Mouse (Mus musculus): ENCODE results near the gene Stat2. TPM values are rescaled to one million over a fixed set of nuclear protein-coding genes. Genes with fewer than 3 reads are reported as not detected.

Stat2 gene
- polyA plus RNA-seq, 1 experiment = 9.1 TPM

DNA sequence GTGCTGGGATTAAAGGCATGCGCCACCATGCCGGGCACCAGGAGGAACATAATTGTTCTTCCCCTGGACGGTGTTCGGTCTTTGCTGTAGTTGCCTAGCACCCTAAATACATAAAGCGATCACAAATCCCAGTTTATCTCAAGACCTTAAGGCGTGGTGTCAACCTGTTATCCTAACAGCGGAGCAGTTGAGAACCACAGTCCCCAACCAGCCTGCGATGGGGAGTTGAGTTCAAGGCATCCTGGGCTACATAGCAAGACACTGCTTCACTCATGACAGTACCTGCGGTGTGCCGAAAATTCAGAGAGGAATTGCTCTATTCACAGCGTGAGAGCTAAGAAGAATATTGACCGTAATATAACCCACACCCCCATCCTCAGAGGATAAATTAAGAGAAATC, 51.3 kb downstream of the Stat2 start:
- no peak for TF ChIP-seq GATA1 (IDR thresholded peaks at IDR 0.05; ENCODE audit: low read length)

DNA sequence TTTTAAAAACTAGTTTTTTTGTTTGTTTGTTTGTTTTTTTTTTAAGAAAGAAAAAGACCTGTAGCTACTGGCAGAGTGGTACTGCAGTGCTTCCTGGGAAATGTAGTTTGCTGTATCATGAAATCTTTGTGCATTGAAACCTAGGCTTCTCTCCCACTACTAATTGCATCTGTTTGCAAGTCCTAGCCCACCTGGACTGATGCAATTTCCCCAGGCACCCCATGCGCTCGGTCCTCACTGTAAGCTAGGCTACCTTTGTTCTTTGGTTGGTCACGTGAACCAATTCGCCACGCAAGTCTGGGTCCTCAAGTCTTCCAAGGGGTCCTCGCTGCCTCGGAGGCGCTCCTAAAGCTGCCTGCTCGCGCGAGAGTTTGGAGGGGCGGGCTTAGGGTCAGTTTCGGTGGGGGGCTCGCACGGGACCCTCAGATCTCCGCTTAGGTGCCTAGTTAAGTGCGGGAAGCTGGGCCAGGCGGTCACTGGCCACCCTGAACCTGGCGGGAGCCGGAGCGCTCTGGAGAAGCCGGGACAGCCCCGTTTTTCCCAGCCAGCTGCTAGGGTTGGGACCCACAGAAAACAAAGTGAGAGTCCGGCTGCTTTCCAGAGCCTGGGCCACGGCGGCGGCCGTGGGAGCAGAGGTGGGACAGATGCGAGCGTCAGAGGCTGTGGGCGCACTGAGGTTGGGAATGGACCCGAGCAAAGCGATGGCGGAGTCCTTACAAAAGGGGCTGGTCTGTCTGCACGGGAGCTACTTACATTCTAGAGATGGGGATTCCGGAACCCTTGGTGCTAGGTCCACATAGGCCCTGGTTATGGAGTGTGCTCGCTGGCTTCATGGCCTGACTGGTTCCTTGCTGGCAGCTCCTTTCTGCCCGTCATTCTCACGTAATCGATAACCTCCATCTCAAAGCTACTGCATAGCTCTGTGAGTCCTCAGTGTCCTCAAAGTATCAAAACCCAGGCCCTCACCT, 52.1 kb downstream of the Stat2 start, which contains the start of gene Cnpy2:
Gene Cnpy2, plus strand, starts transcription at position 319 of the 968 bp plus-strand sequence.
- no peak for TF ChIP-seq GATA1 (IDR thresholded peaks at IDR 0.05; ENCODE audit: low read length)

DNA sequence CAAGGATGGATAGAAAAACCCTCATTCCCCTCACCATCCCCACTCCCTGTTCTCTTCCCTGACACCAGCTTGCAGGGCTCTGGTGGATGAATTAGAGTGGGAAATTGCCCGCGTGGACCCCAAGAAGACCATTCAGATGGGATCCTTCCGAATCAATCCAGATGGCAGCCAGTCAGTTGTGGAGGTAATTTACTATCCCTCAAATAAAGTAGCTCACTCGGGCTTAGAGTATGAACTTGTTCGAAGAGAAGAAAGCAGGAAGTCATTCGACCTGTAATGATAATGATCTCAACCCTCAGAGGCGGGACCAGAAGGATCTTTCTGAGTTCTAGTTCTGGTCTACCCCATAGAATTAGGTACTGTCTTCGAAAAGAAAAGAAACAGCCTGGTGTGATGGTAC, 53.2 kb downstream of the Stat2 start:
- no peak for TF ChIP-seq GATA1 (IDR thresholded peaks at IDR 0.05; ENCODE audit: low read length)

DNA sequence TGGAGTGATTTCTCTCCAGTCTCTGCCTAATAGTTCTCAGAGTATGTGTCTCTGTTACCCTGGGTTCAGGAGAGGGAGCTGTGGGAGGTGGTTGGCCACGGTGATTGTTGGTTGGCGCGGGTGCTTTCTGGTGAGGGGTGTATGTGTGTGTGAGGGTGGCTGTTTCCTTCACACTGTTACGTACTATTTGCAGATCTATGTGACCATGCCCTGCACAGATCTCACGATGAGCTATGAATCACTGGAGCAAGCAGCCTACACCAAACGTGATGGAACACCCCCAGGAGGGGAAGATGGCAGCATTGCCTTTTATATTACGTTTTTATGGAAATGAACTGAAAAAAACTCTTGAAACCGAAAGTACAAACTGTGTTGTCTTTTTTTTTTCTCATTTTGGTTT, 56.5 kb downstream of the Stat2 start:
- no peak for TF ChIP-seq GATA1 (IDR thresholded peaks at IDR 0.05; ENCODE audit: low read length)

DNA sequence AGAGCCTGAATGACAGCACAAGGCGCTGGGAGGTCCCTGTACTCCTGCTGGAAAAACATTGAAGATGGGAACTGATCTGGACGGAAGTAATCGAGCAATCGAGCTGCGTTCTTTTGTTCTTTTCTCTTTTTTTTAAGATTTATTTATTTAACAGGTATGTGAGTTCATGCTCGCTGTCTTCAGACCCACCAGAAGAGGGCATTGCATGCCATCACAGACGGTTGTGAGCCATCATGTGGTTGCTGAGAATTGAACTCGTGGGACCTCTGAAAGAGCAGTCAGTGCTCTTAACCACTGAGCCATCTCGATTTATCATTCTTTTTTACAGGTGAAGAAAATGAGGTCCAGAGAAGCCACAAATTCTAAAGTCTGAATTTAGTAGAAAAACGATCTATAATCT, 57.3 kb downstream of the Stat2 start:
- TF ChIP-seq GATA1 (IDR thresholded peaks at IDR 0.05; ENCODE audit: low read length) = no peak

DNA sequence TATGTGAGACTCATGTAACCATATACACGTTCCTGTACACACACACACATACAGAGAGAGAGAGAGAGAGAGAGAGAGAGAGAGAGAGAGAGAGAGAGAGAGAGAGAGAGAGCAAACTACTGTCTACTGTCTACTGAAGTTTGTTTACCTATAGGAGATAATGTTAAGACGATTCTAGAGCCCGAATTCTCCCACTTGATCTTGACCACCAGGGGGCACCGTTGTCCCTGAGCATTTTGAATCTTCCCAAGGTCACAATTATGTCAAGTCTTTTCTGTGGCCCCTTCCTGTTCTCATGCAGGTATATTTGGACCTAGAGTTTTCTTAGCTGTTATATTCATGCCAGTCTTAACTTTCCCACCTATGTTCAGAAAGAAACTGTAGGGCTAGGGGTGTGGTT, 65.2 kb downstream of the Stat2 start:
- TF ChIP-seq GATA1 (IDR thresholded peaks at IDR 0.05; ENCODE audit: low read length) = no peak

DNA sequence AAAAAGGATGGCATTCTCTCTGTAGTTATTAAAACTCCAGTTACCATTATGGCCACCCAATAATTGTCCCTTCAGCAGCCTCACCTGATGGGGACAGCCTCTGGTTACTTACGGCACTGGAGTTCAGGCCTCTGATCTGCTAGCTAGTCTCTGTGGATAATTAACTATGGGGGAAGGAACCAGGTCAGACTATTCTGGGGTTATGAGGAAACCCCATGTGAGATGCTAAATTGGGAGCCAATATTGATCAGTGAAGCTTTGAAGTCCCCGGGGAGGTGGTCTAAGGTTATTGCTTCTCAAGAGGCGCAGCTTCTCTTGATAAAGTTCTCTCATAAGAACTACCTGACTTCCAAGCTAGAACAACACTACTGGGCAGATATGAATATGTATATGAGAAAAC, 65.8 kb downstream of the Stat2 start:
- no peak for TF ChIP-seq GATA1 (IDR thresholded peaks at IDR 0.05; ENCODE audit: low read length)

DNA sequence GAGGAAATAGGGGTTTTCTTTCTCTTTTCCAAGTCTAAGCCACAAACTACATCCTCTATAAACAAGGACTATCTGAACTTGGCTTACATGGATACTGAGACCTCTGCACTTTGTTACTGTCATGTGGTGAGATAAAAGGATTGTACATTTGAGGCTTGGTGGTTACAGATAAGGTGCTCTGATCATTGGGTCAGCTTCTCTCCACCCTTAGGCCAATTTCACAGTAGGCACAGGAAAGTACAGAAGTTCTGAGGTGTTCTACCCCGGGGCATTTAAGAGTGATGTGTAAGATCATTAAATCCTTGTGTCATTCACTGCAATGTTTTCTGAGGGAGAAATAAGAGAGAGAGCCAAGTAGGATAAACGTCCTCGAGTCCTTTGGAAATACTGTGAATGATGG, 66.2 kb downstream of the Stat2 start:
- peak; percentile 89 for TF ChIP-seq GATA1 (IDR thresholded peaks at IDR 0.05; ENCODE audit: low read length)

DNA sequence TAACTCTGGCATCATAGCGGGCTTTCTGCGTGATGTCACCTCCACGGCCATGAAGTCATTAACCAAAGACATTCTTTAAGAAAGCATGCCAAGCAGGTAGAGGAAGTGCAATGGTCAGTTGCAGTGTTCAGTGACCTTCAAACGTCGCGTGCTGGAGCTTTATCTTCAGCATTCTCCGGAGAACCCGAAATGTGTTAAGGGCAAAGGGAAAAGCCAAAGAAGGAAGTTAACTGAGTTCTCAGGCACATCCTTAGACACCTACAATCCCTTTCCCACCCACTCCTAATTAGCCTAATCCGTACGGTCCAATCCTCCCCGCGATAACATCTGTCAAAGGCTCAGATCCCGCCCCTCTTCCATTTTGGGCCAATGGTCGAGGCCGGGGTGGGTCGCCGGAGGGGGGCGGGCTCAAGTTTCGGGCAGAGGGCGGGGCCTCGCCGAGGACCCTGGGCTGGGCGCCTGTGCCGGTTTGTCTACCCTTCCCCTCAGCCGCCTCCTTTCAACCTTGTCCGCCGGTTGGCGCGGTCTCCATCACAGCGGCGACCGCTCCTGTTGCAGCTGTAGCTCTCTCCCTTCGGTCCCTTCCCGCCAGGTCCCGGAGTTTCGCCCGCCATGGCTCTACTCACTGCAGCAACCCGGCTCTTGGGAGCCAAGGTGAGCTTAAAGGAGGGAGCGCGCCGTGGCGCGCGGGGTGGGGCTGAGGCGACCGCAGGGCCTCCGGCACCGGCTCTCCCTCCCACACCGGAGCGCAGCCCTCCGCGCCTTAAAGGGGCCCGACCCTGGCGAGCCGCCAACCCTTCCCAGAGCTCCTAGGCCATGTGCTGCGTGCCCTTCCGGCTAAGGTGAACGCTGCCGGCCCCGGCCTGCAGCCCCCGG, 67.2 kb downstream of the Stat2 start, which contains the start of gene Cs:
Gene Cs, plus strand, starts transcription at position 429 of the 876 bp plus-strand sequence.
- TF ChIP-seq GATA1 (IDR thresholded peaks at IDR 0.05; ENCODE audit: low read length) = no peak

DNA sequence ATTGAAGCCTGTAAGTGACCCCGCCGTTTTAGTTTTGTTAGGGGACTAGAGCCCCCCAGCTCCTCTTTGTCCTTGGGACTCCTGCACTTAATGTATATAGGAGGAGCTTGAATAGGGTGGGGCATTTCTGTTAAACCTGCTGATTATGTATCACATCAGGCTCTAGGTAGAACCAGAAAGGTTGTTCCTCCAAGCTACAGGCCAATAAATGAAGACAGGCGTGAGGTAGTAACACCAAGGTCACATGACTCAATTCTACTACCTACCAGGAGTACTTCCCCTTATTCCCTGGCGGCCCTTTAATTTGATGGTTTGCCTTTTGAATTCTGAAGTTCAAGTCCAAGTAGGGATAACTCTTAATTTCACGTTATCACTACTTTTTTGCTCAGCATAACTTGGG, 68.1 kb downstream of the Stat2 start:
- TF ChIP-seq GATA1 (IDR thresholded peaks at IDR 0.05; ENCODE audit: low read length) = no peak

DNA sequence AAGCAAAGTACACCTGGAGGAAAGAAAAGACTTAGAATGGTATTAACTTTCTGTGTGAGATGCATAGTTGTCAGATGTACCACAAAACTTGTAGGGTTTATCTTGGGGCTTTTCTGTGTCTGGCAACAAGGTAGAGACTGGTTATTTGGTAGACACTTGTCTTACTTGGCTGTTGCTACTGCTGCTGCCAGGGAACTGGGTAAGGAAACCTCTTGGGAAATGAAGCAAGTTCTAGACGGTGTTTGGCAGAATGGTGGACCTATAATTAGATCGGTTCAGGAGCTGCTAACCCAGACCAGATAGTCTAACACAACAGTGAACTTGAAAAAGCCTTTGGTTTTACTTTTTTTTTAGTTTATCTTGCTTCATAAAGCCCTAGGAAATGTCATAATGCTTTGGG, 68.6 kb downstream of the Stat2 start:
- TF ChIP-seq GATA1 (IDR thresholded peaks at IDR 0.05; ENCODE audit: low read length) = no peak

DNA sequence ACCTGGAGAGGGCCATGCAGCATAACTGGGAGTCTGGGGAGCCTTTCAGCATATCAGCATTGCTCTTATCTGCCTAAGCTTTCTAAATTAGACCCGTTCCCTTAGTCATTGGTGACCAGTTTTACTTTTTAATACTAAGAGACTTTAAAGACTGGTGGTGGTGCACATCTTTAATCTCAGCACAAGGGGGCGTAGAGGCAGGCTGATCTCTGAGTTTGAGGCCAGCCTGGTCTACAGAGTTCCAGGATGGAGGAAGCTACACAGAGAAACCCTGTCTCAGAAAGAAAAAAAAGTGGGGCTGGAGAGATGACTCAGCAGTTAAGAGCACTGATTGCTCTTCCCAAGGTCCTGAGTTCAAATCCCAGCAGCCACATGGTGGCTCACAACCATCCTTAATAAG, 69.9 kb downstream of the Stat2 start:
- TF ChIP-seq GATA1 (IDR thresholded peaks at IDR 0.05; ENCODE audit: low read length) = no peak

Other genes starting within 250 kb of the Stat2 start
- gene Naca, start 235.0 kb upstream of the Stat2 start, polyA plus RNA-seq (2012) = 68.4 and 148 TPM in 2 replicates
- 213 and 308 TPM in 2 replicates for gene Ptges3, start 211.6 kb upstream of the Stat2 start, polyA plus RNA-seq (2012)
- gene Atp5b, start 187.3 kb upstream of the Stat2 start, polyA plus RNA-seq (2012) = 2,012 and 2,953 TPM in 2 replicates
- gene Baz2a, start 179.0 kb upstream of the Stat2 start, polyA plus RNA-seq (2012) = 30.8 and 32.5 TPM in 2 replicates
- gene Rbms2, start 90.3 kb upstream of the Stat2 start, polyA plus RNA-seq (2012) = 8.8 and 10.8 TPM in 2 replicates
- gene Gls2, start 76.1 kb upstream of the Stat2 start, polyA plus RNA-seq (2012) = 15.4 and 19.6 TPM in 2 replicates
- gene Spryd4, start 58.8 kb upstream of the Stat2 start, polyA plus RNA-seq (2012) = 3.9 and 5.2 TPM in 2 replicates
- gene Mip, start 44.7 kb upstream of the Stat2 start, polyA plus RNA-seq (2012) = not detected in 2 replicates
- gene Timeless, start 38.5 kb upstream of the Stat2 start, polyA plus RNA-seq (2012) = 38.9 and 45.1 TPM in 2 replicates
- gene Apon, start 16.5 kb upstream of the Stat2 start, polyA plus RNA-seq (2012) = 0.04 TPM in 1 of 2 replicates, not detected in the other
- not detected in 2 replicates for gene Apof, start 1.9 kb upstream of the Stat2 start, polyA plus RNA-seq (2012)
- 0.05 and 0.08 TPM in 2 replicates for gene Il23a, start 28.2 kb downstream of the Stat2 start, polyA plus RNA-seq (2012)
- gene Pan2, start 32.8 kb downstream of the Stat2 start, polyA plus RNA-seq (2012) = 2.7 and 3.1 TPM in 2 replicates
- gene Cnpy2, start 51.9 kb downstream of the Stat2 start, polyA plus RNA-seq (2012) = 83.4 and 115 TPM in 2 replicates
- 16.3 and 53.3 TPM in 2 replicates for gene Cs, start 67.2 kb downstream of the Stat2 start, polyA plus RNA-seq (2012)
- 8.7 and 15.8 TPM in 2 replicates for gene Coq10a, start 98.4 kb downstream of the Stat2 start, polyA plus RNA-seq (2012)
- gene Ankrd52, start 106.6 kb downstream of the Stat2 start, polyA plus RNA-seq (2012) = 79.7 and 85.8 TPM in 2 replicates
- gene Slc39a5, start 130.7 kb downstream of the Stat2 start, polyA plus RNA-seq (2012) = not detected in 2 replicates
- gene Nabp2, start 140.9 kb downstream of the Stat2 start, polyA plus RNA-seq (2012) = 226 and 249 TPM in 2 replicates
- 11.6 and 14.5 TPM in 2 replicates for gene Rnf41, start 141.1 kb downstream of the Stat2 start, polyA plus RNA-seq (2012)
- gene Smarcc2, start 188.7 kb downstream of the Stat2 start, polyA plus RNA-seq (2012) = 158 and 204 TPM in 2 replicates
- 221 and 292 TPM in 2 replicates for gene Myl6, start 223.6 kb downstream of the Stat2 start, polyA plus RNA-seq (2012)
- 18.5 and 18.8 TPM in 2 replicates for gene Myl6b, start 228.1 kb downstream of the Stat2 start, polyA plus RNA-seq (2012)

All from G1E-ER4 (cell line).